Mouse (Mus musculus) kidney, postnatal 10 days (tissue): ENCODE results near the gene Zfp697.
"Not testable (repeated sequence)": the region's sequence is repeated elsewhere in the genome, so short reads cannot be mapped to it uniquely, and the experiment has no call there.

Source experiments
- DNase-seq: peaks from one replicate; pipeline ENCODE4 v3.0.0; 2021; ENCODE audit warnings: mixed read lengths

Gene Zfp697

DNA sequence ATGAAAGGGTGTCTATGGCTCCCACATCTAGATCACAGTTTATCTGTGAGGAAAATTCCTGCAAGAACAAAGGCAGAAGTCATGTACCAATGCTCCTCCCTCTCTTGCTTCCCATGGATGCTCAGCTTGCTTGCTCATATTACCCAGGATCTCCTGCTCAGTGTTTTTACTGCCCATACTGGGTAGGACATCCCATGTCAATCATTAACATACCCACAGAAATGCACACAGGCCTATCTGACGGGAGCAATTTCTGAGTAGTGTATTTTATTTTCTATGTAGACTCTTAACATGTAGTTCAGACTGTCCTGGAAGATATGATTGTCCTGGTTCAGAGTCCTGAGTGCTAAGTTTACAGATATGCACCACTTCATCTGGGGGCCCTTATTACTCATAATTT, 142.3 kb downstream of the Zfp697 start:
- not testable (repeated sequence) for DNase-seq

DNA sequence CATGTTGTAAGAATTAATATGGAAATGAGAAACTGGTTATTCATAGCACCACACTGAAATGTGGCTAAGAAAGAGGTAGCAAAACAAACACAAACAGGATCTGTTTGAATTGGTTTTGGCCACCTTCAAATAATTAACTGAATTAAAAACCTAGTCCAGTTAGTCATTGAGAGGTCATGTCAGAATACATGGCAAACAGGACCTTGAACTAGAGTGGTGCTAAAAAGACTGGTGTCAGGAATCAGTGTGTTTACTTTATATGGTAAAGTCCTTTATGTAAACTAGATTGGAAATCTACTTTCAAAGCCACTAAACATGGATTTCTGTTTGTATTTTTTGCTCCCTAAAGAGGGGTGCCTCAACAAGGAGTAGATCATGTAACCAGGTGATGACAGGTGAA, 142.7 kb downstream of the Zfp697 start:
- DNase-seq, result not testable (repeated sequence)

DNA sequence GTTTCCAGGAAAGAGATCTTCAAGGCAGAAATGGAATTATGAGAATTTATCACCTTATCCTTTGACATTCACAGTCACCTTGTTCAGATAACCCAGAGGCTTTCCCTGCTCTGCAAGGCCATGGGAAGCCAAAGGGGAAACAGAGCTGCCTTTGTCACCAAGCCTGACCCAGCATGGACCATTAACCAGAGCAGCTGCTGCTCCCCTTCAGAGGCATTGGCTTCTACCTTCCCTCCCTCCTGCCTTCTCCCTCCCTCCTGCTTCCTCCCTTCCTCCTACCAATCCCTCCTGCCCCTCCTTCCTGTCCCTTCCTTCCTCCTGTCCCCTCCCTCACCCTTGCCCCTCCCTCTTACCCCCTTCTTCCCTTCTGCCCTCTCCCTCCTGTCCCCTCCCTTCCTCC, 165.4 kb downstream of the Zfp697 start:
- not testable (repeated sequence) for DNase-seq

DNA sequence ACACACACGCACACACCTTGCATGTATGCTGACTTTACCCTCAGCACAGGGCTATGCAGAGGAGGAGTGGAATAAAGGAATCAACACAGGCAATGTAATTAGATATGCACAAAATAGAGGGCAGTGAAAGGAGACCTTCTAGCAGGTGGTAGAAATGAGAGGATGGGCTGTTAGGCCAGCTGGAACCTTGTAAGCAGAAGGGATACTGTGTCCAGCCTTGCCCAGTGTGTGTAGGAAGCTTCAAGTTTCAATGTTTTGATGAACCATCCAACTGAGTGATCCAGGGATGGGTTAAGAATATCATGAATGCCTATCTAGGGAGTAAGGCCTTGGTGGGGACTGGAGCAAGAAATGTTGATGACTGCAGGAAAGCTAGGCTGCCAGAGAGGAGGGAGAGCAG, 166.2 kb downstream of the Zfp697 start:
- DNase-seq, result not testable (repeated sequence)

DNA sequence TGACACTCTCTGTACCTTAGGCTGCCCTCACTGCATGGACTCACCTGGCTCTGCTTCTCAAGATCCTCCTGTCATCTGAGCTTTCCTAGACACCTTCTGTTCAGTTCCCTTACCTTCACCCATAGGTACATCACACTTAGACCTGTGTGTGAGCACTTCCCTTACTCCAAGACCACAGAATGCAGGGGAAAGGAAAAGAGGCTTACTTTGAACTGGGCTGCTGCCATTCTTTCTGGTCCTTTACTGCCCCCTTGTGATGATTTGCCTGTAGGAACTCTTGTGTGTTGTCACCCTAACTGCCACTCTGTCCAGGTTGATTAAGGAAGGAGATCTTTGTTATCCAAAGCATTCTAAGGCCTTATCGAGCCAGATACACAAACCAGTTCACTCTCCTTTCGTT, 168.0 kb downstream of the Zfp697 start:
- not testable (repeated sequence) for DNase-seq

DNA sequence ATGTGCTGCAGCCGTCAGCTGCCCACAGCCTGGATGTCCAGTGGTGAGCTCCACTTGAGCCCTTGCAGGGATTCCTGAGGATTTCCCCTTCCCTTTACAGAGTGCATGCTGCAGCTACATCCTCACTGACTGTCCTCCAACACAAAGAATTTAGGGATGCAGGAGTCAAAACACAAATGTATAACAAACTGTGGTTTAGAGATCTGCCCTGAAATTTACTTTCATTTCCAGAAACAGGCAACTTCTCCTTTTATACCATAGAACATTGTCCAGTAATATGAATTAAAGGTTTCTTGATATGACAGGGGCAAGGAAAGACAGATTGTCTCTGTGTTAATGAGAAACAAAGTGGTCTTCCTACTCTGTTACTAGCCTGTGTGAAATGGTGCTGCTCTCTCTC, 168.6 kb downstream of the Zfp697 start:
- DNase-seq, result not testable (repeated sequence)

DNA sequence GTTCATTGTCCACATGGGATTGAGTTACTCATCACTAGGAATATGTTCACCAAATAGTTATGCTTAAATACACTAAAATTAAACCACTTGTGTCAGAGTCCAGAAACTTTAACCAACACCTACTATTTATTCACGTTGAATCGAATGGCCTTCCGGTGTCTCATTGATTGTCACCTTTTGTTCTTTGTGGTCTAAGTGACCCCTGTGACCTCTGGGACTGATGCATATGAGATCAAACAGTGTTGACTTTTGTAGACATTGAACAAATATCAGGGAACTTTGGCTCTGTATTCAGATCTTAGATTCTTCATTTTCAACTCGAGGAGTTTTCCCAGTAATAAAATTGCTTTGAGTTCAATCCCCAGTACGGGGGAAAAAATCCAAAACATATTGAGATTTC, 178.4 kb downstream of the Zfp697 start:
- not testable (repeated sequence) for DNase-seq

DNA sequence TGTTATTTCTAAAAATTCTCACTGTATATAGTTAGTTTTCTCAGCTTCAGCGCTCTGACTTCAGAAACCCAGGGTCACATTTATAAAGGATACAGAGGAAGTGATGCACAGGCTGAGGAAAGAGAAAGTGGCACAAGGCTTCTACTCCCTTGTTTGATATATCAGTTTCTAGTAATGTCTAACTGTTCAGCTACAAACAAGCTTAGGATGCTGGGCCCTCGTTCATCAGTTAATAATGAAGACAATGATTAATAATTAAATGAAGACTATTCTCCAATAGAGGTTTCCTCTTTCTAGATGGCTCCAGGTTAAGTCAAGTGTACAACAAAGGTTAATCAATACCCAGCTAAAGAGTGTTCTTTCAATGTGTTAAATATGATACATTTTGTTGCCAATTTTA, 181.6 kb downstream of the Zfp697 start:
- DNase-seq, result not testable (repeated sequence)

DNA sequence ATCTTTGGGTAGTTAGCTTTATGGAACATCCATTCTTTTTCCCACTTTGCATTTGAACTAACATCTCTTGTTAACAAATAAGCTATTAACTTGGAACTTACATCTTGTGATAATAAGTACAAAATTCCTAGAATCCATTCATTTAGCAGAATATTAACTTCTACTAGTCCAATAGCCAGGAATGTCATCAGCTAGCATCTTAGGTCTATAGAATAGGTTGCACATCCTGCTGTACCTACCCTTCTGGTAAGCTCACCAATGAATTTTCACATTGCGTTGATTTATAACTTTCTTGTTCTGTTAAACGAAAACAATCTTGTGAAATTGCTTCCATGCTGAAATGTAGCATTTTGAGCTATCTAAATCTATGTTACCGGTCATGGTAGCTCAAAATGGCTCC, 182.6 kb downstream of the Zfp697 start:
- not testable (repeated sequence) for DNase-seq

DNA sequence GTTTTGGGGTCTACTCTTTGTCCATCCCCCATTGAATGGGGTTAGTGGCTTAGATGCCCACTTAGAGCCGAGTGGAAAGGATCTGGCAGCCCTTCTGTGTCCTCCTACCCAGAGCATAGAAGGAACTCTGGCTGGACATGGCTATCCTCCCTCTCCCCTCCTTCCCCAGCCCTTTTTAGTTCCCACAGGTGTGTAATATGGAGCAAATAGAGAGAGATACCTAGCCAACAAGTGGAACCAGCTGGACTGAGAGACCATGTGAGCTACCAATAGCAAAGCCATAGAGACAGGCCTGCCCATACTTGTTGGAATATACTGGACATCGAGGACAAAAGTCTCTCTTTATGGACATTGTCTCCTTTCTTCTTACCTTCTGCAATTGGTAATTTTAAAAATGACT, 185.5 kb downstream of the Zfp697 start:
- not testable (repeated sequence) for DNase-seq

DNA sequence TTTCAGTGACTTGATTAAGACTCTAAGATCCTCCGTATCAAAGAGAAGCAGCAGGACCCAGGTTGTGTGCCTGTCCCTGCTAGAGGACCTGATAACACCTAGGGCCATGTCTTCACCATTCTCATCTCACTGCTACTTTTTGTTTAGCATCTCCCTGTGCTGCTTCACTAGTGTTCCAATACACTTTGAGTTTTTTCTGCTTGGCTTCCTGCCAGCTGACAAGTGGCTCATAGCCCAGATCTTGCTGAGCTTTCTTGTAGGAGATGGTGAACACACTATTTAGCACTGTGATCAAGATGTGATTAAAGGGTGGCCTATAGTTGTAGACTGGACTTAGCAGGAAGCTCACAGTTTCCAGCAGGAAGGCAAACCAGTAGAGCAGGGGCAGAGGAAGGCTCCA, 198.8 kb downstream of the Zfp697 start:
- peak; percentile 79 for DNase-seq

DNA sequence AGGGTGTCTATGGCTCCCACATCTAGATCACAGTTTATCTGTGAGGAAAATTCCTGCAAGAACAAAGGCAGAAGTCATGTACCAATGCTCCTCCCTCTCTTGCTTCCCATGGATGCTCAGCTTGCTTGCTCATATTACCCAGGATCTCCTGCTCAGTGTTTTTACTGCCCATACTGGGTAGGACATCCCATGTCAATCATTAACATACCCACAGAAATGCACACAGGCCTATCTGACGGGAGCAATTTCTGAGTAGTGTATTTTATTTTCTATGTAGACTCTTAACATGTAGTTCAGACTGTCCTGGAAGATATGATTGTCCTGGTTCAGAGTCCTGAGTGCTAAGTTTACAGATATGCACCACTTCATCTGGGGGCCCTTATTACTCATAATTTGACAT, 199.9 kb downstream of the Zfp697 start:
- not testable (repeated sequence) for DNase-seq

DNA sequence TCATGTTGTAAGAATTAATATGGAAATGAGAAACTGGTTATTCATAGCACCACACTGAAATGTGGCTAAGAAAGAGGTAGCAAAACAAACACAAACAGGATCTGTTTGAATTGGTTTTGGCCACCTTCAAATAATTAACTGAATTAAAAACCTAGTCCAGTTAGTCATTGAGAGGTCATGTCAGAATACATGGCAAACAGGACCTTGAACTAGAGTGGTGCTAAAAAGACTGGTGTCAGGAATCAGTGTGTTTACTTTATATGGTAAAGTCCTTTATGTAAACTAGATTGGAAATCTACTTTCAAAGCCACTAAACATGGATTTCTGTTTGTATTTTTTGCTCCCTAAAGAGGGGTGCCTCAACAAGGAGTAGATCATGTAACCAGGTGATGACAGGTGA, 200.4 kb downstream of the Zfp697 start:
- not testable (repeated sequence) for DNase-seq

DNA sequence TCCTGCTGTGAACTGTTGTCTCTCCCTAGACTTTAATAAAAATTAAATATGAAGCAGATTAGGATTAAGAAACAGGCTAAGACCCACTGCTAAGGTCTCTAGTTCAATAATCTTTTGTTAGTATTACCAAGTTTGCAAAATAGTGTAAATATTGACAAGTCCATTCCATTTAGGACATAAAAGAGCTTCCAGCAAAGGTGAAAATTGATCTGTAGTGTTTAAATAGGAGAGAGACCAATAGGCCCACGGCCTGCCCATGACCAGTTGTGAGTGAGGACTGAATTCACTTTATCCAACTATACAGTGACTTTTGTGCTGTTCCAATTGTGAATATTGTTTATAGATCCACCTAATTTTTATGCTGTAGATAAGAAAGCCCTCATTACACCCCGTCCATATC, 205.5 kb downstream of the Zfp697 start:
- no peak for DNase-seq

DNA sequence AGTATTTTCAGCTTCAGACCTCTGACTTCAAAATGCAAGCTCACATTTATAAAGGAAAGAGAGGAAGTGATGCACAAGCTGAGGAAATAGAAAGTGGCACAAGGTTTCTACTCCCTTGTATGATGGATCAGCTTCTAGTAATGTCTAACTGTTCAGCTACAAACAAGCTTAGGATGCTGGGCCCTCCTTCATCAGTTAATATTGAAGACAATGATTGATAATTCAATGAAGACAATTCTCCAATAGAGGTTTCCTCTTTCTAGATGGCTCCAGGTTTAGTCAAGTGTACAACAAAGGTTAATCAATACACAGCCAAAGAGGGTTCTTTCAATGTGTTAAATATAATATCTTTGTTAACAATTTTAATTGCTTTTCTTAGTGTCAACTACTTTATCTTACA, 206.4 kb downstream of the Zfp697 start, which contains the start of gene Gm10681:
Gm10681 (minus strand) TSS at position 101 of the 400 bp plus-strand sequence.
- no peak for DNase-seq

DNA sequence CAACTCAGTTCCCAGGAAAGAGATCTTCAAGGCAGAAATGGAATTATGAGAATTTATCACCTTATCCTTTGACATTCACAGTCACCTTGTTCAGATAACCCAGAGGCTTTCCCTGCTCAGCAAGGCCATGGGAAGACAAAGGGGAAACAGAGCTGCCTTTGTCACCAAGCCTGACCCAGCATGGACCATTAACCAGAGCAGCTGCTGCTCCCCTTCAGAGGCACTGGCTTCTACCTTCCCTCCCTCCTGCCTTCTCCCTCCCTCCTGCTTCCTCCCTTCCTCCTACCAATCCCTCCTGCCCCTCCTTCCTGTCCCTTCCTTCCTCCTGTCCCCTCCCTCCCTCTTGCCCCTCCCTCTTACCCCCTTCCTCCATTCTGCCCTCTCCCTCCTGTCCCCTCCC, 231.3 kb downstream of the Zfp697 start:
- DNase-seq, result not testable (repeated sequence)

DNA sequence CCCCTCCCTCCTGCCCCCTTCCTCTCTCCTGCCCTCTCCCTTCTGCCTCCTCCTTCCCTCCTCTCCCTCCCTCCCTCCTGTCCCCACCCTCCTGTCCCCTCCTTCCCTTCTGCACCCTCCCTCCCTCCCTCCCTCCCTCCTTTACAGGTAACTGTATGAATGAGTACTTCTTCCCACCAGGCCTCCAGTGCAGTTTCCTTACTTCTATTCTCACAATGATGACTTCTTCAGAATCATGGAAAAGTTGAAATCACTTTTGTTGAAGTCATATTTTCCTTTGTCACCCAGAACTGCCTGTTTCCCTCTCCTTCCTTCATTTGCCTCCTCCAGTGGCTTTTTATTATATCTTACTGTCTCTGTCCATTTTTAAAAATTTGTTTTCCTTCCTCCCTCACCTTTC, 231.7 kb downstream of the Zfp697 start:
- no peak for DNase-seq

DNA sequence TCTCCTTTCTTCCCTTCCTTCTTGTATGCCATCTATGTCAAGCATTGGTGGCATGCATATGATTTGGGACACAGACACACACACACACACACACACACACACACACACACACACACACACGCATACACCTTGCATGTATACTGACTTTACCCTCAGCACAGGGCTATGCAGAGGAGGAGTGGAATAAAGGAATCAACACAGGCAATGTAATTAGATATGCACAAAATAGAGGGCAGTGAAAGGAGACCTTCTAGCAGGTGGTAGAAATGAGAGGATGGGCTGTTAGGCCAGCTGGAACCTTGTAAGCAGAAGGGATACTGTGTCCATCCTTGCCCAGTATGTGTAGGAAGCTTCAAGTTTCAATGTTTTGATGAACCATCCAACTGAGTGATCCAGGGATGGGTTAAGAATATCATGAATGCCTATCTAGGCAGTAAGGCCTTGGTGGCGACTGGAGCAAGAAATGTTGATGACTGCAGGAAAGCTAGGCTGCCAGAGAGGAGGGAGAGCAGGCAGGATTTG, 232.2 kb downstream of the Zfp697 start:
- DNase-seq, result not testable (repeated sequence)

DNA sequence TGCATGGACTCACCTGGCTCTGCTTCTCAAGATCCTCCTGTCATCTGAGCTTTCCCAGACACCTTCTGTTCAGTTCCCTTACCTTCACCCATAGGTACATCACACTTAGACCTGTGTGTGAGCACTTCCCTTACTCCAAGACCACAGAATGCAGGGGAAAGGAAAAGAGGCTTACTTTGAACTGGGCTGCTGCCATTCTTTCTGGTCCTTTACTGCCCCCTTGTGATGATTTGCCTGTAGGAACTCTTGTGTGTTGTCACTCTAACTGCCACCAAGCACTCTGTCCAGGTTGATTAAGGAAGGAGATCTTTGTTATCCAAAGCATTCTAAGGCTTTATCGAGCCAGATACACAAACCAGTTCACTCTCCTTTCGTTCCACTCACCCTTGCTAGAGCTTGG, 234.0 kb downstream of the Zfp697 start:
- peak; percentile 11 for DNase-seq

DNA sequence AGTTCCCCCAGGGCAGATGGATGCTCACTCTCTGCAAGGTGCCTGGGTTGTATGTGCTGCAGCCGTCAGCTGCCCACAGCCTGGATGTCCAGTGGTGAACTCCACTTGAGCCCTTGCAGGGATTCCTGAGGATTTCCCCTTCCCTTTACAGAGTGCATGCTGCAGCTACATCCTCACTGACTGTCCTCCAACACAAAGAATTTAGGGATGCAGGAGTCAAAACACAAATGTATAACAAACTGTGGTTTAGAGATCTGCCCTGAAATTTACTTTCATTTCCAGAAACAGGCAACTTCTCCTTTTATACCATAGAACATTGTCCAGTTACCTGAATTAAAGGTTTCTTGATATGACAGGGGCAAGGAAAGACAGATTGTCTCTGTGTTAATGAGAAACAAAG, 234.5 kb downstream of the Zfp697 start:
- DNase-seq, result not testable (repeated sequence)

DNA sequence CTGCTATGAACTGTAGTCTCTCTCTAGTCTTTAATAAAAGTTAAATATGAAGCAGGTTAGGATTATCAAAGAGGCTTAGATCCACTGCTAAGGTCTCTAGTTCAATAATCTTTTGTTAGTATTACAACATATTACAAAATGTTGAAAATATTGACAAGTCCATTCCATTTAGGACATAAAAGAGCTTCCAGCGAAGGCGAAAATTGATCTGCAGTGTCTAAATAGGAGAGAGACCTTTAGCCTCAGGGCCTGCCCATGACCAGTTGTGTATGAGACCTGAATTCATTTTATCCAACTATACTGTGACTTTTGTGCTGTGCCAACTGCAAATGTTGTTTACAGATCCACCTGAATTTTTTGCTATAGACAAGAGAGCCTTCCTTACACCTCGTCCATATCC, 247.4 kb downstream of the Zfp697 start:
- DNase-seq, result no peak

DNA sequence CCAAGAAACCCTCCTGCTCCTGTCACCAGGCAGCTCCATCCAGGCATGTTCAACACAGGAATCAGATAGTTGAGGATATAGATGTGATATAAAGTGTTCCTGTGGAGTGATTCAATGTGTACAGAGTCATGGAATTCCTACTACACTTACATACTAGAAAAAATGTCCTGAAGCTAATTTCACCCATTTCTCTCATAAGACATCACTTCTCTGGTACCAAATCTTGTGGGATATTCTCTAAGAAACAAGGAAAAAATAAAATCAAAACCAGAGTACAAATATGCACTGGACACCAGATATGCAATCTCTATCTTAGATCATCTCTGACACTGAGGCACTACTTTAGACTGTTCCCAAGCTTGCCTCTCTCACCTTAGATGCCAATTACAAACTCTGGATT, 247.9 kb downstream of the Zfp697 start, which contains the start of gene Hsd3b5:
Hsd3b5 (minus strand) TSS at position 101 of the 400 bp plus-strand sequence.
- DNase-seq, result no peak

DNA sequence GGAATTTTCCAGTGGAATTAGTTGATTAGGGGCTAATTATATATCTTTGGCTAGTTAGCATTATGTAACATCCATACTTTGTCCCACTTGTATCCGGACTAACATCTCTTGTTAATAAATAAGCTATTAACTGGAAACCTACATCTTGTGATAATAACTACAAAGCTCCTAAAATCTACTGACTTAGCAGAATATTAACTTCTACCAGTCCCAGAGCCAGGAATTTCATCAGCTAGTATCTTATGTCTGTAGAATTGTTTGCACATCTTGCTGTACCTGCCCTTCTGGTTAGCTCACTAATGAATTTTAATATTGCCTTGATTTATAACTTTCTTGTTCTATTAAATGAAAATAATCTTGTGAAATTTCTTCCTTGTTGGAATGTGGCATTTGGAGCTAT, 252.9 kb downstream of the Zfp697 start:
- DNase-seq, result no peak

DNA sequence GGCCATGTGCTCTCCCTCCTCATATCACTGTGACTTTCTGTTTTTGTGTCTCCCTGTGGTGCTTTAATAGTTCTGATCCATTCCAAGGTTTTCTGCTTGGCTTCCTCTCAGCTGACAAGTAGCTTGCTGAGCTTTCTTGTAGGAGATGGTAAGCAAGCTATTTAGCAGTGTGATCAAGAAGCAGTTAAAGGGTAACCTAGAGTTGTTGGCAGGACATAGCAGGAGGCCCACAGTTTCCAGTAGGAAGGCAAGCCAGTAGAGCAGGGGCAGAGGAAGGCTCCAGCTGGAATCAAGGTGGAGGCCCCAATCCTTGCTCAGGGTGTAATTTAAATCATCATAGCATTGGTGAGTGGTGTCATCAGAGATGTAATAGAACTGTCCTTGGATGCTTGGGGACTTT, 298.5 kb downstream of the Zfp697 start:
- peak; percentile 22 for DNase-seq

DNA sequence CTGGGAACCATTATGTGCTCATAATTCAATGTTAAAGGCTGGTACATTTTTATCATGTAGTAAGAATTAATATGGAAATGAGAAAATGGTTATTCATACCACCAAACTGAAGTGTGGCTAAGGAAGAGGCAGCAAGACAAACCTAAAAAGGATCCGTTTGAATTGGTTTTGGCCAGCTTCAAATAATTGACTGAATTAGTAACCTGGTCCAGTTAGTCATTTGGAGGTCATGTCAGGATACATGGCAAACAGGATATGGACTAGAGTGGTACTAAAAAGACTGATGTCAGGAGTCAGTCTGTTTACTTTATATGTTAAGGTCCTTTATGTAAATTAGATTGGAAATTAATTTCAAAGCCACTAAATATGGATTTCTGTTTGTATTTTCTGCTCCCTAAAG, 300.1 kb downstream of the Zfp697 start:
- no peak for DNase-seq
